Mouse (Mus musculus) neural tube, embryonic 14.5 days (tissue): ENCODE results near the gene Tinf2. TPM values are rescaled to one million over a fixed set of nuclear protein-coding genes. Genes with fewer than 3 reads are reported as not detected.

ENCODE experiments used
- ATAC-seq: fragments of 200-750 bp; cut with Nextera tagmentation; 2 replicates; pipeline ENCODE4 v1.8.0; 2017; ENCODE audit warnings: low read depth, mild to moderate bottlenecking, moderate TSS enrichment, moderate library complexity
- H3K27ac ChIP-seq: fragments of 300-500 bp; sonication (generic); 2 replicates; pipeline ENCODE4 v1.5.1; 2014; ENCODE audit warnings: low read depth, mild to moderate bottlenecking, control low read depth, low read length, moderate library complexity, mixed read lengths
- H3K27me3 ChIP-seq: fragments of 300-500 bp; sonication (generic); 2 replicates; pipeline ENCODE4 v1.6.1; 2014; ENCODE audit warnings: low read length; ENCODE audit not compliant: control insufficient read depth, insufficient read depth
- H3K36me3 ChIP-seq: fragments of 300-500 bp; sonication (generic); 2 replicates; pipeline ENCODE4 v1.6.1; 2014; ENCODE audit warnings: low read length, mixed read lengths; ENCODE audit not compliant: control insufficient read depth, insufficient read depth
- H3K4me1 ChIP-seq: fragments of 300-500 bp; sonication (generic); 2 replicates; pipeline ENCODE4 v1.6.1; 2014; ENCODE audit warnings: low read length; ENCODE audit not compliant: control insufficient read depth, insufficient read depth
- H3K4me2 ChIP-seq: fragments of 300-500 bp; sonication (generic); 2 replicates; pipeline ENCODE4 v1.6.1; 2014; ENCODE audit warnings: mild to moderate bottlenecking, low read depth, low read length, control low read depth
- H3K4me3 ChIP-seq: fragments of 300-500 bp; sonication (generic); 2 replicates; pipeline ENCODE4 v1.5.1; 2014; ENCODE audit warnings: low read depth, low read length, control low read depth, mixed read lengths
- H3K9ac ChIP-seq: fragments of 300-500 bp; sonication (generic); replicated peaks from 2 replicates; pipeline ENCODE4 v1.6.1; 2014; ENCODE audit warnings: low read depth, mild to moderate bottlenecking, control low read depth, low read length, mixed read lengths
- H3K9me3 ChIP-seq: fragments of 300-500 bp; sonication (generic); 2 replicates; pipeline ENCODE4 v1.6.1; 2016; ENCODE audit warnings: low read length; ENCODE audit not compliant: control insufficient read depth
- WGBS: fragments of 180-500 bp; shearing (Covaris S2); extraction: QIAGEN DNeasy Blood & Tissue Kit; methylation state at CpG from one replicate; pipeline ENCODE4 v1.1.7; 2014; 5-methylcytosine and 5-hydroxymethylcytosine counted together
- polyA plus RNA-seq: library from polyadenylated mRNA; unstranded; fragments of >200 nt; fragmentation: Nextera tagmentation; extraction: Ambion mirVana; gene quantifications from 2 replicates; pipeline ENCODE4 v1.2.1, GENCODE M21; 2014

Tinf2 gene
- polyA plus RNA-seq, 1 experiment from 2014 or later = 28.6 TPM

DNA sequence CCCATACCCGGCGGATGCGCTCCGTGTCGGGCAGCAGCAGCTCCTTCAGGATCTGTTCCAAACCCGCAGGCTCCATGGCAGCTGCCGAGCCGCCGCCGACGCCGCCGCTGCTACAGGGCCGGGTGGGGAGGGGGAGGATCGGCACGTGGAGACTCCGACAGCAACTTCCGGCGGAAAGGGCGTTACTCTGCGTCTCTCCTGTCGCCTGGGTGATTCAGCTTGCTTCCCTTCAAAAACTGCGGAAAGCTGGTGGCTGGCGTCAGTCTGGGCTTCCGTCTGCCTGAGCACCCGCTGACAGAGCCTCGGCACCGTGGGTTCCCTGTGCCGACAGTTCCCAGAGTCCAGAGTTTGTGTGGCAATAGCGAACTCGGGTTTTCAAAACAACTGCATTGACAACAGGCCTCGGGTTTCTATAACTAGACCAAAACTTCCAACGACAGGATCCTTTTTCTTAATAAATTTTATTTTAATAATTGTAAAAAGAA, 46.1 kb downstream of the Tinf2 start, which contains the start of gene Ipo4:
TSS of gene Ipo4 (minus strand) at position 435 of the 485 bp plus-strand sequence.
- WGBS = 2% methylated on average over 30 of the region's 33 CpGs
- Histone ChIP-seq H3K36me3 (peaks cover 52% of the 10 kb centered on the region), H3K9me3 (no peaks in the 10 kb centered on the region)

GRCm38 (mm10) chr14:55634874-55635522, 46.6 kb downstream of the Tinf2 start:
- Histone ChIP-seq H3K9ac (peak overlapping the region; percentile 58), H3K4me1 (peaks cover 8% of the 10 kb centered on the region; the same call in 1 of the 2 replicates), H3K36me3 (peaks cover 54% of the 10 kb centered on the region), H3K9me3 (no peaks in the 10 kb centered on the region), H3K4me2 (peak overlapping the region; percentile 95), H3K27me3 (no peaks in the 10 kb centered on the region), H3K27ac (peak overlapping the region; percentile 72), H3K4me3 (peak overlapping the region; percentile 54)
- 3% methylated on average over 23 of the region's 23 CpGs for WGBS
- ATAC-seq = no peak; the same call in none of the 2 replicates

More for the DNA sequence above, 46.1 kb downstream of the Tinf2 start, which contains the start of gene Ipo4:
- H3K9ac ChIP-seq = peak within 1 kb of the TSS; percentile 58
- H3K4me3 ChIP-seq = peak within 1 kb of the TSS; percentile 54
- no peaks in the 10 kb centered on the region for H3K27me3 ChIP-seq
- H3K4me2 ChIP-seq = peak within 1 kb of the TSS; percentile 95
- peak within 1 kb of the TSS; percentile 72 for H3K27ac ChIP-seq
- ATAC-seq = peak; percentile 93
- H3K4me1 ChIP-seq = peaks cover 8% of the 10 kb centered on the region; the same call in 1 of the 2 replicates

DNA sequence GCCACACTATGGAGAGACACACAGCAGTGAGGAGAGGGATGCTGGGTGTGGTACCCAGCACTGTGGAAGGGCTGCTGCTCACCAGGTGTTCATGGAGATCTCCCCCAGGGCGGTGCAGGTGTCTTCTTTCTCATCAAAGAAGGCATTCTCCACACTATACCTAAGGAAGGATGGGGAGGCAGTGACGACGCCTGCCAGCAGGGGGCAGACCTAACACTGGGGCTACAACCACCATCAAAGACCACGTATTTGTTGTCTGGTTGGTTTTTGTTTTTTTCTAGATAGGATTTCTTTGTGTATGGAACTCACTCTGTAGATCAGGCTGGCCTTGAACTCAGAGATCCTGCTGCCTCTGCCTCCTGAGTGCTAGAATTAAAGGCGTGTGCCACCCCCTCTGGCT, 52.3 kb downstream of the Tinf2 start:
- ATAC-seq = no peak
- peaks cover 88% of the 10 kb centered on the region for H3K36me3 ChIP-seq
- no peaks in the 10 kb centered on the region for H3K9me3 ChIP-seq
- H3K27ac ChIP-seq = no peak overlapping the region
- H3K9ac ChIP-seq = no peak overlapping the region
- peaks cover under 1% of the 10 kb centered on the region; the same call in 1 of the 2 replicates for H3K4me1 ChIP-seq
- H3K4me3 ChIP-seq = no peak overlapping the region
- no peaks in the 10 kb centered on the region for H3K27me3 ChIP-seq
- H3K4me2 ChIP-seq = no peak overlapping the region
- WGBS = 50% methylated on average over 5 of the region's 5 CpGs

DNA sequence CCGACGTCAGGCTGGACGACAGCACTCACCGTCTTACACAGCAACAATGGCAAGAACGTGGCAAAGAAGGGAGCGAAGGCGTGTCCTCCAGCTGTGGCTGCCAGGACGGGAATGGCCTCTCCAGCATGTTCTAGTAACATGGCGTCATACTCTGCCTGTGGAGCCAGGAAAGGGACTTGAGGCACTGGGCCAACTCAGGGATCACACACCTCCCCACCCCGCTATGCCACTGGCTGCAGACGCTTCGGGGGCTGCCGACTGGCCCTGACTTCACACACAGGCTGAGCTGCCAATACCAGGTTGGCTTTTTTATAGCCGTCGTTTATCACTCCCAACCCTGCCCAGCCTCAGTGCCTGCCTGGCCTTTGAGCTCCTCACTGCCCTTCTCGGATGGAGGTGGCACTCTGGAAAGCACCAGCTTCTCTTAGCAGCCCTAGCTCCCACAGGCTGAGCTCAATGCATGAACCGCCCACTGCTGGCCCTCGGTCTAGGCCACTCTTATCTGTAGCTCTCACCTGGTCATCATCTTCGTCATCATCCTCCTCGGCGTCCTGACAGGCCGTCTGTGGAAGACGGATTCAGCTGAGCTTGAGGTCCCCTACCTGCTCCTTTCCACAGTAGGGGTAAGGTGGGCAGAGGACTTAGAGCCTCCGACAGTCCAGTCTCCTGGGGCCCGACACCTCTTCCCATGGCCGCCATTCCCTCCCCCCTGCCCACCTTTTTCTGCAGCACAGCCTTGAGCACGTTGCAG, 53.4 kb downstream of the Tinf2 start:
- no peak for ATAC-seq
- Histone ChIP-seq H3K9me3 (no peaks in the 10 kb centered on the region), H3K27me3 (no peaks in the 10 kb centered on the region), H3K4me1 (no peaks in the 10 kb centered on the region), H3K36me3 (peaks cover 85% of the 10 kb centered on the region), H3K4me2 (no peak overlapping the region), H3K4me3 (no peak overlapping the region), H3K9ac (no peak overlapping the region), H3K27ac (no peak overlapping the region)
- 83% methylated on average over 27 of the region's 27 CpGs for whole genome bisulfite sequencing

Other genes starting within 250 kb of the Tinf2 start
- gene Dhrs4, start 203.1 kb downstream of the Tinf2 start, polyA plus RNA-seq = 7.6 and 16.7 TPM in 2 replicates
- gene Carmil3, start 191.2 kb downstream of the Tinf2 start, polyA plus RNA-seq = 28.5 and 46.2 TPM in 2 replicates
- 13.3 and 16.3 TPM in 2 replicates for gene Cpne6, start 171.4 kb downstream of the Tinf2 start, polyA plus RNA-seq
- gene Nrl, start 156.8 kb downstream of the Tinf2 start, polyA plus RNA-seq = 0.13 and 0.20 TPM in 2 replicates
- 17.6 and 19.5 TPM in 2 replicates for gene Pck2, start 141.6 kb downstream of the Tinf2 start, polyA plus RNA-seq
- gene Dcaf11, start 121.8 kb downstream of the Tinf2 start, polyA plus RNA-seq = 112 and 114 TPM in 2 replicates
- gene A730061H03Rik, start 121.4 kb downstream of the Tinf2 start, polyA plus RNA-seq = 1.5 TPM in 1 of 2 replicates, not detected in the other
- 0.58 TPM in 1 of 2 replicates, not detected in the other for gene Fitm1, start 106.2 kb downstream of the Tinf2 start, polyA plus RNA-seq
- 200 and 226 TPM in 2 replicates for gene Psme1, start 103.7 kb downstream of the Tinf2 start, polyA plus RNA-seq
- 38.9 and 48.8 TPM in 2 replicates for gene Emc9, start 96.5 kb downstream of the Tinf2 start, polyA plus RNA-seq
- 162 and 184 TPM in 2 replicates for gene Psme2, start 90.7 kb downstream of the Tinf2 start, polyA plus RNA-seq
- gene Rnf31, start 90.1 kb downstream of the Tinf2 start, polyA plus RNA-seq = 12.3 and 18.8 TPM in 2 replicates
- 6.6 and 8.6 TPM in 2 replicates for gene Irf9, start 78.2 kb downstream of the Tinf2 start, polyA plus RNA-seq
- 7.0 and 9.3 TPM in 2 replicates for gene Rec8, start 63.8 kb downstream of the Tinf2 start, polyA plus RNA-seq
- gene Ipo4, start 45.9 kb downstream of the Tinf2 start, polyA plus RNA-seq = 109 and 110 TPM in 2 replicates
- 2.9 TPM in 2 replicates for gene Gm49378, start 43.9 kb downstream of the Tinf2 start, polyA plus RNA-seq
- 55.9 and 66.9 TPM in 2 replicates for gene Tm9sf1, start 38.0 kb downstream of the Tinf2 start, polyA plus RNA-seq
- gene Tssk4, start 31.6 kb downstream of the Tinf2 start, polyA plus RNA-seq = 0.24 TPM in 1 of 2 replicates, not detected in the other
- gene Mdp1, start 21.3 kb downstream of the Tinf2 start, polyA plus RNA-seq = 69.0 and 75.5 TPM in 2 replicates
- gene Gmpr2, start 9.9 kb downstream of the Tinf2 start, polyA plus RNA-seq = 42.5 and 43.7 TPM in 2 replicates
- gene Nedd8, start 9.7 kb downstream of the Tinf2 start, polyA plus RNA-seq = 550 and 603 TPM in 2 replicates
- 0.11 and 0.33 TPM in 2 replicates for gene Tgm1, start 32.1 kb upstream of the Tinf2 start, polyA plus RNA-seq
- 47.1 and 59.2 TPM in 2 replicates for gene Rabggta, start 40.4 kb upstream of the Tinf2 start, polyA plus RNA-seq
- 73.6 and 75.5 TPM in 2 replicates for gene Dhrs1, start 63.9 kb upstream of the Tinf2 start, polyA plus RNA-seq
- 27.4 and 30.1 TPM in 2 replicates for gene Nop9, start 63.9 kb upstream of the Tinf2 start, polyA plus RNA-seq
- not detected in 2 replicates for gene Cideb, start 76.6 kb upstream of the Tinf2 start, polyA plus RNA-seq
- gene Ltb4r2, start 79.6 kb upstream of the Tinf2 start, polyA plus RNA-seq = 0.27 and 0.59 TPM in 2 replicates
- gene Ltb4r1, start 84.1 kb upstream of the Tinf2 start, polyA plus RNA-seq = 0.19 and 0.24 TPM in 2 replicates
- 1.9 and 3.9 TPM in 2 replicates for gene Adcy4, start 102.3 kb upstream of the Tinf2 start, polyA plus RNA-seq
- 1.9 and 2.2 TPM in 2 replicates for gene Ripk3, start 107.0 kb upstream of the Tinf2 start, polyA plus RNA-seq
- 5.5 and 10.4 TPM in 2 replicates for gene Nfatc4, start 141.3 kb upstream of the Tinf2 start, polyA plus RNA-seq
- gene Nynrin, start 172.2 kb upstream of the Tinf2 start, polyA plus RNA-seq = 5.8 and 10.2 TPM in 2 replicates
- 0.24 and 0.91 TPM in 2 replicates for gene Cbln3, start 202.6 kb upstream of the Tinf2 start, polyA plus RNA-seq
- gene Khnyn, start 203.1 kb upstream of the Tinf2 start, polyA plus RNA-seq = 5.9 and 7.3 TPM in 2 replicates
- 138 and 163 TPM in 2 replicates for gene Sdr39u1, start 218.5 kb upstream of the Tinf2 start, polyA plus RNA-seq